Mouse (Mus musculus) heart, postnatal 14 days (tissue): Measurements from ENCODE around the gene Tapbpl. TPM values are rescaled to one million over a fixed set of nuclear protein-coding genes. Genes with fewer than 3 reads are reported as not detected.

Experiments used
- DNase-seq, 2 experiments: peaks; one replicate each; pipeline ENCODE4 v3.0.0; 2021 to 2022
- intact Hi-C: fragments of 180-260 bp; cut with DNase I; formaldehyde crosslinking; loops from one replicate; pipeline ENCODE4 v1.15.1; 2025
- total RNA-seq, 2 experiments: library from RNA; stranded (reverse); gene quantifications; 2 replicates each; pipeline ENCODE4 v1.2.3; 2021

Tapbpl gene
- total RNA-seq, 2 experiments from 2014 or later: 4.0 to 4.3 TPM

GRCm38 (mm10) chr6:125244551-125244950 lies 12.9 kb upstream of the Tapbpl start:
- DNase-seq: no peak

GRCm38 (mm10) chr6:125241566-125241965 lies 9.9 kb upstream of the Tapbpl start:
- intact Hi-C loops: no loop called here
- no peak for DNase-seq

More at GRCm38 (mm10) chr6:125244551-125244950, 12.9 kb upstream of the Tapbpl start:
- intact Hi-C loops: no loop called here

- intact Hi-C loops: no loop called here
- DNase-seq: no peak
Measured at GRCm38 (mm10) chr6:125240617-125241016, 9.0 kb upstream of the Tapbpl start.

- DNase-seq: no peak
- intact Hi-C loops: no loop called here
Measured at GRCm38 (mm10) chr6:125239547-125239946, 7.9 kb upstream of the Tapbpl start.

GRCm38 (mm10) chr6:125238396-125238795 lies 6.7 kb upstream of the Tapbpl start:
- DNase-seq: no peak
- intact Hi-C loops: no loop called here

- DNase-seq: no peak
- intact Hi-C loops: no loop called here
Measured at GRCm38 (mm10) chr6:125237421-125237820, 5.8 kb upstream of the Tapbpl start.

- DNase-seq: no peak
- intact Hi-C loops: no loop called here
Measured at GRCm38 (mm10) chr6:125236782-125237181, 5.1 kb upstream of the Tapbpl start, which contains the start of gene Cd27. Cd27 (minus strand) TSS chr6:125237010.

- intact Hi-C loops: no loop called here
- no peak for DNase-seq
Measured at GRCm38 (mm10) chr6:125236341-125236740, 4.7 kb upstream of the Tapbpl start.

- intact Hi-C loops: no loop called here
- DNase-seq: no peak
Measured at GRCm38 (mm10) chr6:125234520-125234828, 2.8 kb upstream of the Tapbpl start.

GRCm38 (mm10) chr6:125233816-125234519 lies 2.3 kb upstream of the Tapbpl start:
- intact Hi-C loops: no loop called here
- DNase-seq: no peak

GRCm38 (mm10) chr6:125232516-125232915 lies 856 bp upstream of the Tapbpl start:
- intact Hi-C loops: no loop called here
- DNase-seq: no peak

GRCm38 (mm10) chr6:125232045-125232437 lies 381 bp upstream of the Tapbpl start:
- DNase-seq: peak in 1 of 2 experiments; percentile 11
- intact Hi-C loops: no loop called here

GRCm38 (mm10) chr6:125230571-125230970 lies 1.1 kb downstream of the Tapbpl start:
- no peak for DNase-seq
- intact Hi-C loops: no loop called here

- no peak for DNase-seq
- intact Hi-C loops: no loop called here
Measured at GRCm38 (mm10) chr6:125225518-125226115, 6.0 kb downstream of the Tapbpl start.

- DNase-seq: no peak
- intact Hi-C loops: no loop called here
Measured at GRCm38 (mm10) chr6:125222577-125222976, 9.1 kb downstream of the Tapbpl start.

GRCm38 (mm10) chr6:125222146-125222545 lies 9.5 kb downstream of the Tapbpl start:
- DNase-seq: no peak
- intact Hi-C loops: no loop called here

- intact Hi-C loops: no loop called here
Measured at GRCm38 (mm10) chr6:125221115-125221745, 10.4 kb downstream of the Tapbpl start.

GRCm38 (mm10) chr6:125218963-125219362 lies 12.7 kb downstream of the Tapbpl start:
- intact Hi-C loops: loop anchor here (1.0 to 5.0 kb wide), 2 partner anchors 52 to 143 kb away; no protein-coding TSS in a partner anchor
- DNase-seq: peak; percentile 55 to 73

More at GRCm38 (mm10) chr6:125221115-125221745, 10.4 kb downstream of the Tapbpl start:
- DNase-seq: no peak

GRCm38 (mm10) chr6:125217899-125218298 lies 13.8 kb downstream of the Tapbpl start:
- DNase-seq: no peak
- intact Hi-C loops: loop anchor here (5.0 kb wide), 1 partner anchor 144 kb away; no protein-coding TSS in a partner anchor

GRCm38 (mm10) chr6:125216898-125217297 lies 14.8 kb downstream of the Tapbpl start:
- DNase-seq: no peak
- intact Hi-C loops: loop anchor here (5.0 kb wide), 1 partner anchor 145 kb away; no protein-coding TSS in a partner anchor
